ENCODE assay signal across 8 mouse cellular contexts in the genomic region with DNA sequence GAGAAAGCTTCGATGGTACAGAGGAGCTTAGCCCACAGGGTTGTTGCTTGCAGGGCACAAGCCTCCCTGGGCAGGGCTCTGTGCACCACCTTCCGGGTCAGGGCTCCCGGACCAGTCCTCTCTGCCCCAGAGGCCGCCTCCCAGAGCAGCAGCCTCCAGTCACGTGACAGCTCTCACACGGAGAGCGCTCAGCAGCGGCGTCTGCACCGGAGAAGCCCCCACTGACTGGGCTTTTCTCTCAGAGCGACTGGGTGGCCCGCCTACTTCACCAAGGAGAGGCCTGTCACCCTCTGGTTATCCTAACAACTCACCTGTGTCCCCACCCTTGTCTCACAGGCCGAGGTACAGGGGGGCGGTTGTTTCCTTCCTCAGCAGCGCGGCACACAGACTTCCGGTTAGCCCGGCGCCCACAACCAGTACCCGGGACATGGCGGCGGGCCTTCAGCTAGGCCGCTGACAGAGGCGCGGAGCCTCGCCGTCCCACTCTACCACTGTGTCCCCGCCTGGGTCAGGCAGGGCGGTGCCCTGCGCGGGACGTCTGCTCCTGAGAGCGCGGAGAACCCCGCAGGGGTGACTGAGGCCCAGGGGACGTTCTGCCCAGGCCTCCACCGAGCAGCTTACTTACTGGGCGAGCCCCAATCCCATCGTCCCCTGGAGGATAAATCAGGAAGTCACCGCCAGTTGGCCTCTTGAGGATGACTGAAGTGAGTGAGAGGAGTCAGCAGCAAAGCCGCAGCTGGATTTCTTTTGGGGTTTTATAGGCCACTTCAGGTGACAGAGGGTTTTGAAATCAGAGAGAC. TPM values are rescaled to one million over a fixed set of nuclear protein-coding genes. Genes with fewer than 3 reads are reported as not detected.
DNase-seq lines count a peak whose midpoint lies in the region; ATAC-seq lines count a peak whose summit lies in the region.
"Not testable (repeated sequence)": the region's sequence is repeated elsewhere in the genome, so short reads cannot be mapped to it uniquely, and the experiment has no call there.

Gene Lipo3, minus strand, starts transcription at position 665 of the 800 bp plus-strand sequence.

- H3K9ac ChIP-seq in hindbrain, embryonic 16.5 days (ENCODE audit: low read depth, low read length): not testable (repeated sequence)

- not testable (repeated sequence) for H3K36me3 ChIP-seq in hindbrain, embryonic 16.5 days (ENCODE audit: control insufficient read depth, insufficient read depth, low read length)

- peak; percentile 97 for ATAC-seq in hindbrain, embryonic 16.5 days

- 31% methylated on average over 11 of the region's 41 CpGs for WGBS in hindbrain, embryonic 16.5 days

- H3K27me3 ChIP-seq in hindbrain, embryonic 16.5 days (replicated peaks; ENCODE audit: control insufficient read depth, insufficient read depth, low read length): not testable (repeated sequence)

- H3K4me1 ChIP-seq in hindbrain, embryonic 16.5 days (ENCODE audit: control insufficient read depth, insufficient read depth, low read depth, low read length): not testable (repeated sequence)

- H3K27ac ChIP-seq in hindbrain, embryonic 16.5 days (ENCODE audit: low read depth, low read length): not testable (repeated sequence)

- H3K4me2 ChIP-seq in hindbrain, embryonic 16.5 days (ENCODE audit: low read length): peak within 1 kb of the TSS; percentile 44

- H3K9me3 ChIP-seq in hindbrain, embryonic 16.5 days (ENCODE audit: control insufficient read depth, low read length): not testable (repeated sequence)

- H3K4me3 ChIP-seq in hindbrain, embryonic 16.5 days (ENCODE audit: low read length): peak within 1 kb of the TSS; percentile 26

- DNase-seq in ZHBTc4 (ENCODE audit: low read depth, low spot score): peak; percentile 82
- peak; percentile 5 for DNase-seq in embryo, embryonic 10 days (ENCODE audit: low spot score)
- DNase-seq in gastrocnemius, postnatal 25 days: peak; percentile 5
- peak; percentile 0 to 4 for DNase-seq in layer of hippocampus, postnatal 36 days
- DNase-seq in lung, postnatal 10 days: peak; percentile 56
- DNase-seq in ovary, postnatal 14 days (ENCODE audit: low spot score): peak; percentile 6
- peak; percentile 26 to 41 for DNase-seq in thymus, postnatal 36 days

RNA-seq across cellular contexts. Expression of gene Lipo3, which starts in this region (rescaled TPM):
- total RNA-seq in gastrocnemius, postnatal 25 days (2021): 1 to 10 TPM; 4.3 to 4.6 TPM
- 13.1 and 14.6 TPM in 2 replicates for polyA plus RNA-seq in hindbrain, embryonic 16.5 days (2015; fragmentation: Nextera tagmentation; extraction: Ambion mirVana)
- 1 to 10 TPM; 4.6 to 4.7 TPM for total RNA-seq in layer of hippocampus, postnatal 36 days (2021)

Comparison
In these comparisons a context has a peak if more than half of its experiments do, and no peak if none do; other contexts are left out.
1. DNase-seq: peak in every context shown above with its lines; median percentile 82 in ZHBTc4; 56 in lung, postnatal 10 days; 34 in thymus, postnatal 36 days; 6 in ovary, postnatal 14 days; 5 in embryo, embryonic 10 days; 5 in gastrocnemius, postnatal 25 days; 2 in layer of hippocampus, postnatal 36 days.